Mouse (Mus musculus) heart, adult 2 months (tissue): ENCODE measurements at regions not wholly inside any gene's neighbourhood (a gene's known extent, or its start where the extent isn't known, plus 50 kb on each side); places are given as distances from the start of the nearest gene placed in this dataset.

Experiments used
- DNase-seq, 2 experiments: peaks; one replicate each; pipeline ENCODE4 v3.0.0; 2021
- H3K27ac ChIP-seq: fragments of 200-600 bp; 2 replicates; pipeline ENCODE4 v1.8.1; 2022
- H3K27me3 ChIP-seq: fragments of 200-500 bp; 2 replicates; pipeline ENCODE4 v1.6.1; 2012; ENCODE audit warnings: mild to moderate bottlenecking, low read length, inconsistent platforms, mixed read lengths; ENCODE audit not compliant: control insufficient read depth, insufficient read depth
- H3K36me3 ChIP-seq: fragments of 200-500 bp; 2 replicates; pipeline ENCODE4 v1.6.1; 2012; ENCODE audit warnings: low read length, inconsistent platforms; ENCODE audit not compliant: control insufficient read depth, insufficient read depth
- H3K4me1 ChIP-seq: fragments of 200-500 bp; 2 replicates; pipeline ENCODE4 v1.6.1; 2011; ENCODE audit warnings: low read length; ENCODE audit not compliant: control insufficient read depth, insufficient read depth
- H3K4me3 ChIP-seq: fragments of 200-600 bp; 2 replicates; pipeline ENCODE4 v1.8.1; 2022
- H3K79me2 ChIP-seq: fragments of 200-500 bp; replicated peaks from 2 replicates; pipeline ENCODE4 v1.6.1; 2012; ENCODE audit warnings: mild to moderate bottlenecking, inconsistent platforms, low read length, moderate library complexity, mixed read lengths; ENCODE audit not compliant: control insufficient read depth, insufficient read depth
- H3K9ac ChIP-seq: fragments of 200-500 bp; 2 replicates; pipeline ENCODE4 v1.6.1; 2012; ENCODE audit warnings: low read depth, mild to moderate bottlenecking, control low read depth, inconsistent platforms, low read length, mixed read lengths
- CTCF ChIP-seq: fragments of 200-600 bp; IDR thresholded peaks from 2 replicates; pipeline ENCODE4 v1.8.1; 2022; ENCODE audit warnings: antibody characterized with exemption, mild to moderate bottlenecking, moderate library complexity
- EP300 ChIP-seq: fragments of 200-500 bp; IDR thresholded peaks from 2 replicates; pipeline ENCODE4 v1.6.1; 2011; ENCODE audit warnings: low read depth, low read length, control low read depth; ENCODE audit not compliant: insufficient read depth
- POLR2A ChIP-seq: fragments of 200-500 bp; IDR thresholded peaks from 2 replicates; pipeline ENCODE4 v1.6.1; 2011; ENCODE audit warnings: mild to moderate bottlenecking, low read depth, low read length, control low read depth; ENCODE audit not compliant: insufficient read depth
- WGBS: fragments of 180-500 bp; shearing (Covaris S2); methylation state at CpG from one replicate; pipeline ENCODE4 v1.1.7; 2018; 5-methylcytosine and 5-hydroxymethylcytosine counted together
- intact Hi-C: fragments of 180-260 bp; cut with DNase I; formaldehyde crosslinking; loops from one replicate; pipeline ENCODE4 v1.15.1; 2025

GRCm38 (mm10) chr17:42934068-42934467 lies 57.6 kb upstream of the Cd2ap start:
- no peak overlapping the region for H3K27ac ChIP-seq
- no peak overlapping the region for H3K4me3 ChIP-seq
- H3K4me1 ChIP-seq, result peaks cover 2% of the 10 kb centered on the region; the same call in 1 of the 2 replicates
- DNase-seq, result no peak
- WGBS, result 65% methylated on average over 3 of the region's 3 CpGs
- no peaks in the 10 kb centered on the region for H3K36me3 ChIP-seq
- intact Hi-C loops, result no loop called here
- H3K9ac ChIP-seq, result no peak overlapping the region
- TF ChIP-seq POLR2A, result no peak
- no peaks in the 10 kb centered on the region for H3K27me3 ChIP-seq
- H3K79me2 ChIP-seq, result no peaks in the 10 kb centered on the region

- Histone ChIP-seq H3K27me3 (no peaks in the 10 kb centered on the region), H3K4me1 (peaks cover 3% of the 10 kb centered on the region; the same call in 1 of the 2 replicates), H3K79me2 (no peaks in the 10 kb centered on the region), H3K36me3 (no peaks in the 10 kb centered on the region; the same call in 1 of the 2 replicates), H3K9ac (no peak overlapping the region), H3K27ac (no peak overlapping the region), H3K4me3 (no peak overlapping the region)
- DNase-seq, result no peak
- TF ChIP-seq POLR2A (no peak), EP300 (no peak), CTCF (no peak)
- WGBS, result 82% methylated on average over 7 of the region's 7 CpGs
- intact Hi-C loops, result no loop called here
These were observed 57.0 kb upstream of the Cd2ap start for GRCm38 (mm10) chr17:42933335-42934004.

DNA sequence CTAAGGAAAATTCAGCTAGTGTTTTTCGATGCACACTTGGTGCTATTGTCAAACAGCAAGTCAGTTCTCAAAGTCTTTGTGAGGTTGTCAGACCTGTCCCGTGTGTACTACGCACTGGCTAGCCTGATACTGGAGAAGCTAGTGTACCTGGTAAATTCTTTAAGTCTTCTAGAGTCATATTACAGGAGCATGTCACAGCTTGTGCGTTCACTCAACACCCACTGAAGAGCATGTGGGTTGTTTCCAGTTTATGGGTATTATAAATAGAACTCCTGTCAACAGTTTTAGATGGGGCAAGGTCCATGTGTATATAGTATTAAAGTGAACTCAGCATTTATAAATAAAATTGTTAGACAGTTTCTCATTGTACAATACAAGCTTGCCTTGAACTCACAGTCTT lies 50.9 kb upstream of the Cd2ap start:
- no peaks in the 10 kb centered on the region for H3K27me3 ChIP-seq
- no peak overlapping the region for H3K4me3 ChIP-seq
- peaks cover 2% of the 10 kb centered on the region for H3K36me3 ChIP-seq
- intact Hi-C loops, result no loop called here
- no peaks in the 10 kb centered on the region for H3K79me2 ChIP-seq
- H3K27ac ChIP-seq, result peak overlapping the region; percentile 65
- DNase-seq, result peak in 1 of 2 experiments; percentile 8
- peaks cover 3% of the 10 kb centered on the region; the same call in 1 of the 2 replicates for H3K4me1 ChIP-seq
- H3K9ac ChIP-seq, result no peak overlapping the region
- no peak for TF ChIP-seq CTCF
- 52% methylated on average over 4 of the region's 4 CpGs for WGBS
